Mouse (Mus musculus) limb, embryonic 14.5 days (tissue): ENCODE data around the gene Cela3b. TPM values are rescaled to one million over a fixed set of nuclear protein-coding genes. Genes with fewer than 3 reads are reported as not detected.

Experiments used
- ATAC-seq: fragments of 200-750 bp; cut with Nextera tagmentation; 2 replicates; pipeline ENCODE4 v1.8.0; 2017; ENCODE audit warnings: low read depth, moderate number of reproducible peaks, moderate TSS enrichment; ENCODE audit not compliant: low FRiP score
- DNase-seq: peaks from one replicate; pipeline ENCODE4 v3.0.0-alpha.2; 2015; ENCODE audit warnings: low spot score
- H3K27ac ChIP-seq: fragments of 300-500 bp; sonication (generic); replicated peaks from 2 replicates; pipeline ENCODE4 v1.5.1; 2014; ENCODE audit warnings: low read depth, mild to moderate bottlenecking, low read length, moderate library complexity, mixed read lengths
- H3K27me3 ChIP-seq: fragments of 300-500 bp; sonication (generic); 2 replicates; pipeline ENCODE4 v1.6.1; 2014; ENCODE audit warnings: low read length, mixed read lengths; ENCODE audit not compliant: control insufficient read depth, insufficient read depth
- H3K36me3 ChIP-seq: fragments of 300-500 bp; sonication (generic); 2 replicates; pipeline ENCODE4 v1.6.1; 2014; ENCODE audit warnings: mild to moderate bottlenecking, low read length, moderate library complexity, mixed read lengths; ENCODE audit not compliant: control insufficient read depth, insufficient read depth
- H3K4me1 ChIP-seq: fragments of 300-500 bp; sonication (generic); 2 replicates; pipeline ENCODE4 v1.6.1; 2014; ENCODE audit warnings: antibody characterized with exemption, low read length, mixed read lengths; ENCODE audit not compliant: control insufficient read depth, insufficient read depth
- H3K4me2 ChIP-seq: fragments of 300-500 bp; sonication (generic); replicated peaks from 2 replicates; pipeline ENCODE4 v1.6.1; 2014; ENCODE audit warnings: low read depth, mild to moderate bottlenecking, low read length, moderate library complexity; ENCODE audit not compliant: severe bottlenecking
- H3K4me3 ChIP-seq: fragments of 300-500 bp; sonication (generic); replicated peaks from 2 replicates; pipeline ENCODE4 v1.5.1; 2014; ENCODE audit warnings: low read length
- H3K9ac ChIP-seq: fragments of 300-500 bp; sonication (generic); 2 replicates; pipeline ENCODE4 v1.6.1; 2014; ENCODE audit warnings: mild to moderate bottlenecking, low read depth, low read length, moderate library complexity; ENCODE audit not compliant: severe bottlenecking
- H3K9me3 ChIP-seq: fragments of 300-500 bp; sonication (generic); 2 replicates; pipeline ENCODE4 v1.6.1; 2016; ENCODE audit warnings: low read length; ENCODE audit not compliant: control insufficient read depth
- POLR2A ChIP-seq: fragments of 200-500 bp; IDR thresholded peaks from 2 replicates; pipeline ENCODE4 v1.8.0; 2012; ENCODE audit warnings: inconsistent platforms, mild to moderate bottlenecking, moderate library complexity, borderline replicate concordance; ENCODE audit not compliant: insufficient read depth, insufficient read length; ENCODE audit errors: extremely low read depth
- WGBS: fragments of 180-500 bp; shearing (Covaris S2); extraction: QIAGEN DNeasy Blood & Tissue Kit; methylation state at CpG from one replicate; pipeline ENCODE4 v1.1.7; 2014; 5-methylcytosine and 5-hydroxymethylcytosine counted together
- polyA plus RNA-seq, 2 experiments: library from polyadenylated mRNA; depleted of rRNA in 1 of 2; stranded (reverse) in 1 of 2; unstranded in 1 of 2; fragments of >200 nt; fragmentation: Nextera tagmentation in 1 of 2; extraction: Ambion mirVana in 1 of 2; gene quantifications; 2 replicates each; pipeline versions ENCODE4 v1.2.1 to v1.2.3; 2012 to 2014

Cela3b gene
- polyA plus RNA-seq, 2 experiments = 0.28 to 0.29 TPM

GRCm38 (mm10) chr4:137461217-137461616 lies 30.9 kb upstream of the Cela3b start:
- no peak overlapping the region for H3K4me3 ChIP-seq
- no peak overlapping the region for H3K4me2 ChIP-seq
- no peaks in the 10 kb centered on the region for H3K27me3 ChIP-seq
- 78% methylated on average over 4 of the region's 4 CpGs for whole genome bisulfite sequencing
- no peaks in the 10 kb centered on the region for H3K9me3 ChIP-seq
- no peak for TF ChIP-seq POLR2A
- H3K36me3 ChIP-seq = no peaks in the 10 kb centered on the region
- no peak overlapping the region for H3K27ac ChIP-seq
- no peak for ATAC-seq
- no peak overlapping the region for H3K9ac ChIP-seq
- DNase-seq = no peak
- no peaks in the 10 kb centered on the region for H3K4me1 ChIP-seq

GRCm38 (mm10) chr4:137460676-137461075 lies 30.3 kb upstream of the Cela3b start:
- H3K9ac ChIP-seq = no peak overlapping the region
- no peak overlapping the region for H3K4me3 ChIP-seq
- no peak for ATAC-seq
- no peaks in the 10 kb centered on the region for H3K4me1 ChIP-seq
- H3K4me2 ChIP-seq = no peak overlapping the region
- no peak overlapping the region for H3K27ac ChIP-seq
- no peak for DNase-seq
- no peaks in the 10 kb centered on the region for H3K36me3 ChIP-seq
- H3K9me3 ChIP-seq = no peaks in the 10 kb centered on the region
- no peak for TF ChIP-seq POLR2A
- H3K27me3 ChIP-seq = no peaks in the 10 kb centered on the region
- WGBS = 71% methylated on average over 14 of the region's 14 CpGs

GRCm38 (mm10) chr4:137458861-137459260 lies 28.5 kb upstream of the Cela3b start:
- no peak for ATAC-seq
- H3K27ac ChIP-seq = no peak overlapping the region
- no peak overlapping the region for H3K9ac ChIP-seq

GRCm38 (mm10) chr4:137458310-137458709 lies 28.0 kb upstream of the Cela3b start:
- Histone ChIP-seq H3K4me3 (no peak overlapping the region), H3K36me3 (no peaks in the 10 kb centered on the region), H3K27me3 (no peaks in the 10 kb centered on the region), H3K4me2 (no peak overlapping the region), H3K27ac (no peak overlapping the region), H3K4me1 (no peaks in the 10 kb centered on the region), H3K9me3 (no peaks in the 10 kb centered on the region), H3K9ac (no peak overlapping the region)
- no peak for DNase-seq
- no peak for ATAC-seq
- 63% methylated on average over 9 of the region's 9 CpGs for WGBS
- no peak for TF ChIP-seq POLR2A

More at GRCm38 (mm10) chr4:137458861-137459260, 28.5 kb upstream of the Cela3b start:
- Histone ChIP-seq H3K36me3 (no peaks in the 10 kb centered on the region), H3K27me3 (no peaks in the 10 kb centered on the region), H3K9me3 (no peaks in the 10 kb centered on the region), H3K4me2 (no peak overlapping the region), H3K4me3 (no peak overlapping the region), H3K4me1 (no peaks in the 10 kb centered on the region)
- 64% methylated on average over 5 of the region's 5 CpGs for WGBS
- TF ChIP-seq POLR2A = no peak
- no peak for DNase-seq

GRCm38 (mm10) chr4:137457292-137457691 lies 27.0 kb upstream of the Cela3b start:
- WGBS = 77% methylated on average over 4 of the region's 4 CpGs
- Histone ChIP-seq H3K9me3 (no peaks in the 10 kb centered on the region), H3K4me3 (no peak overlapping the region), H3K36me3 (no peaks in the 10 kb centered on the region), H3K9ac (no peak overlapping the region), H3K27me3 (no peaks in the 10 kb centered on the region), H3K4me2 (no peak overlapping the region), H3K4me1 (no peaks in the 10 kb centered on the region), H3K27ac (no peak overlapping the region)
- DNase-seq (no peak), ATAC-seq (no peak)
- no peak for TF ChIP-seq POLR2A

- ATAC-seq (no peak), DNase-seq (no peak)
- H3K9me3 ChIP-seq = no peaks in the 10 kb centered on the region
- H3K4me1 ChIP-seq = no peaks in the 10 kb centered on the region
- H3K4me2 ChIP-seq = no peak overlapping the region
- no peaks in the 10 kb centered on the region for H3K27me3 ChIP-seq
- no peak overlapping the region for H3K4me3 ChIP-seq
- H3K9ac ChIP-seq = no peak overlapping the region
- WGBS = 80% methylated on average over 12 of the region's 12 CpGs
- TF ChIP-seq POLR2A = no peak
- no peak overlapping the region for H3K27ac ChIP-seq
- no peaks in the 10 kb centered on the region for H3K36me3 ChIP-seq
Measured at GRCm38 (mm10) chr4:137456581-137456980, 26.2 kb upstream of the Cela3b start.
